Mouse (Mus musculus) adipocyte (in vitro differentiated cells): ENCODE data around the gene Gclm.

Experiments used
- DNase-seq: peaks from one replicate; pipeline ENCODE4 v3.0.0-alpha.2; 2016; ENCODE audit warnings: low spot score

The Gclm gene

DNA sequence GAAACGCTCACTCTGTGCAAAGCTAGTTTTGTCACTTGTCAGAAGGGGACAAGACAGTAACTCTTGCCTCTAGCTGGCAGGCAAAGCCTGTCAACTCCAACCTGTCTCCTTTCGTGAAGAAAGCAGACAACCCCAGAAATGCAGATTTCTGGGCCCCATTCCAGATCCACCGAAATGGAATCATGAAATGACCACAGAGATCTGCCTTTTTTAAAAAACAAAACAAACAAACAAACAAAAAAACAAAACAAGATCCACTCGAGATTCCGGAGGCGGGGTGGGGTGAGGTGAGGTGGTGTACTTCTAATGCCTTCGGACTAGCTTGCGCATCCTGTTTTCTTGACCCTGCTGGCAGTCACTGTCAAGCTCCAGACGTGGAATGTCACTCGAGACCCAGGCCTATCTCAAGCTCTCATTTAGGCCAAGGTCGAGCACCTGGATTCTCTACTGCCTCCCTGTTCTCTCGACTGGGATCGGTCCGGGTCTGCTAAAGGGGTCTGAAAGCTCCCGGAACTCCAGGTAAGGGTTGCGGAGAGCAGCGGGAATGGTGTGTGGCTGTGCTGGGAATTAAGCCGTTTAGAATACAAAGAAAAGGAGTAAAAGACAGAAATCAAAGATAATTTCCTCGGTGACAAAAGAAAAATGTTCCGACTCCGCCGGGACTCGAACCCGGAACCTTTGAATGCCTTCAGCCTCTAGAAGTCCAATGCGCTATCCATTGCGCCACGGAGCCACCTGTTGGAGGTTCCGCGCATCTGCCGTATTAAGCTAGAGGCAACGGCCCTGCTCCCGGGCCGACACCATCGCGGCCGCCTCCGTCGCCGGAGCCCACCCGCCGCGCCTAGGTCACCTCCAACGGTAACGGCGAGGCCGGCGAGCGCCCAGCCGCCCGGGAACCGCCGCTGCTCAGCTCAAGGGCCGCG is 47.2 kb downstream of the Gclm start:
- peak; percentile 92 for DNase-seq

- DNase-seq, result peak; percentile 81
Observed at GRCm38 (mm10) chr3:122293223-122293953, 48.0 kb downstream of the Gclm start.

DNA sequence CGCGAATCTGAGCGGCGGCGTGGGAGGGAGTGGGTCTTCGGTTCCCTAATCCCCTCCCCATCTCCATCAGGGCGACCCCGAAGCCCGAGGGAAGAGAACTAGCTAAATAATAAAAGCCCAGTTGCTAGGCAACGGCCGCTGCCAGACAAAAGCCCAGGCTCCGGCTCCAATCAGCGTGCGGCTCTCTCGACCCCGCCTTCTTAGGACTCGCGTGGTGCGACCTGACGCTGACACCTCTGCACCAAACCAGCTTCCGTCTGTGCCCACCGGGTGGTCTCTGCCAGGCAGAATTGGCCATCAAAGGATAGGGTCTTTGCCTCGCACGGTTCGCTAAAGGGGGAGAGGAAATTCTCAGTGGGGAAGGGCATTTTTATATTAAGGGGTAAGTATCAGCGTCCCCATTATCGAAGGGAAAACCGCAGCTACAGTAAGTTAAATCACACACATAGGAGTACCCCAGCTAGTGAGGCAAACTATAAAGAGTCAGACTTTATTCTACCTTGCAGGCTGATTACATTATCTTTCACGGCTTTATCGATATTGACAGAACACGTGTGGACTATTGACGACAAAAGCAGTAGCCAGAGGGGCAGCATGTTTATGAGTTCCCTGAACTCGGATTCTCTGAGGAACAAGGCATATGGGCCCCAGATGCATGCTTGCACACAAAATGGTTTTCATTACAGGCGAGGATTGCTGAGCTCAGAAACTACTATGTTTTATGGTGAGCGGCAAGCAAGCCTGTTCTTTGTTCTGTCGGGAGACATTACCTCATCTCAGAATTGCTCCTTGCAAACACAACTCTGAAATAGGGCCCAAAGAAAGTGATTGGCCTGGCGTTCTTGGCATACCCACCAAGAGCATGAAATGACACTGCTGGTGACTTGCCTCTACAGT is 48.8 kb downstream of the Gclm start, which contains the start of gene Bcar3:
Gene Bcar3 (plus strand): TSS at position 183 of the 897 bp plus-strand sequence.
- peak; percentile 95 for DNase-seq

DNA sequence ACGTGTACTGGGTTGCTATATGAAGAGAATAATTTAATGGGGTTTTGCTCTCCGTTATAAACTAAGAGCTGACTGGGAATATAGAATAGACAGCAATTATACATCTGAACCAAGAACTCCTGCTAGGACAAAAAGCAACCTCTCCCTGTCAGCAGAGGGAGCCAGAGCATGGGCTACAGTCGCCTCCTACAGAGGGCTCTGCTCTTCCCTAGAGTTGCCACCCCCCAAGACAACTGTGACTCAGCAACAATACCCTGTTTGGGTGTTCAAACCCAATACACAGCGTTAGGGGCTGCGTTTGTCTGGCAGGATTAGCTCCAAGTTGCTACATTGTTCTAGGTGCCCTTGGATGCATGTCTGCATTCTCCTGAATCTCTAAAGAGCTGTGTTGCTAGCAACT is 50.2 kb downstream of the Gclm start:
- DNase-seq, result peak; percentile 85

DNA sequence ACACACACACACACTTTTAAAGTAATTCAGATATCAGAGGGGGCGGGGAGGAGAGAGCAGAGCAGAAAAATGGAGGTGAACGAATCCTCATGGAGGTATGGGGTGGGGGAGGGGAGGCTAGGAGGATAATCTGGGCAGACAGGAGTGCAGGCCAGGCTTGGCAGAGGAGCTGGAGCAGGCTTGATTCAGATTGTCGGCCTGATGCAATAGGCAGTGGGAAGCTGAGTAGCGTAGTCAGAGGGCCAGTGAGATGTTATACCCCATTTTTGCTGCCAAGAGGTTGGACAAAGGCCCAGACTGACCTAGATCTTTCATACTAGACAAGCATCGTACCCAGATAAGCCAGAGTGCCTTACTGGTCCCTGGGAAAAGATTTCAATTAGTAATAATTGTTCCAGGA is 51.6 kb downstream of the Gclm start:
- DNase-seq, result peak; percentile 88

DNA sequence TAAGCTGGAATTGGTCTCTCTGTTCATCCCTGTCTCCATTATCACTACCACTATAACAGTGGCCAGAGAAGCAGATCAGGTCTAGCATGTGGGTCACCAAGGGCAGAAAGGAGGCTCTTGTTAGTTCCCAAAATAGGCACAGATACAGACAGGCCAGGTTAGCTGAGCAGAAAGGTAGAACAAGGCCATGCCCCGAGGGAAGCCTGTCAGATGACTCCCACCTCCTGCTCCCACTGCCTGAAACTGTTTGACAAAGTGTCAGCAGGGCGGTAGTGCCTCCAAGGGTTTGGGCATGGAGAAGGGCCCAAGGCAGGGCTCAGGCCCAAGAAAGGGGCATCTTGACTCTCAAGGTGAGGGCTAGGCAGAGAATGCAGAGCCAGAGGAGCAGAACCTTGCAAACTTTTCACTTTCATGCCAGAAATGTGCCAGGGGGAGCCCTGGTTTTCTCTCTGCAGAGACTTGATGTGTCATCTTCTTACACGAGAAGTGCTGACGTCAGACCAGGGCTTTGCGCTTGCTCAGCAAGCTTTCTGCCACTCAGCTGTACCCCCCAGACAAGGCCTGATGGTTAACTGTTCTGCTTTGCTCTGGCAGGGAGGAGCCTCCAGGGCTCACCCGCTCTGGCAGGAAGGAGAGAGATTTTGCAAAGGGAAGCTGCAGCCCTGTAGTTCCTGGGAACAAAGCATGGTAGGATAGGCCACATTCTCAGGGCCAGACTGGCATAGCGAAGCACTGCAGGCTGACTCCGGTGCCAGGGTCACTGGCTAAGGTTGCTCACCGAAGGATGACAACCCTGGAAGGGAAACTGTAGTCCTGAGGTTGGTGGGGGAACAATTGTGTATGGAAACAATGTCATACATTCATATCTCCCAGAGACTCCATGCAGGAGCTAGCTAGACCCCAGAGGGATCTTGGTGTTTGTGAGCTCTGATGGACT is 55.9 kb downstream of the Gclm start:
- DNase-seq, result no peak

DNA sequence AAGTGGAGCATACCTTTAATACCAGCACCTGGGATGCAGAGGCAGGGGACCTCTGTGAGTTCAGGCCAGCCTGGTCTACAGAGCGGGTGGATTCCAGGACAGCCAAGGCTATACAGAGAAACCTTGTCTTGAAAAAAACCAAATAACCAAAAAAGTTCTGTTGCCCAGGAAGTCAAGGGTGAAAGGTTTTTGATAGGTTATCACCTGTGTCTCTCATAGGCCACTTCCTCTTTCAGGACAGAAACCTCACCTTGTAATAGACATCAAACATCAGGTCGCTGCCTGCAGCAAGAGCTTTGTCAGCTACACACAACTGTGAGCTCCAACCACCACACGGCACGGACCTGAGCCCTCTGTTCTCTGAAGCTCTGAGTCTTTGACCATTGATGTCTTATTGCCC is 59.2 kb downstream of the Gclm start:
- DNase-seq, result no peak

DNA sequence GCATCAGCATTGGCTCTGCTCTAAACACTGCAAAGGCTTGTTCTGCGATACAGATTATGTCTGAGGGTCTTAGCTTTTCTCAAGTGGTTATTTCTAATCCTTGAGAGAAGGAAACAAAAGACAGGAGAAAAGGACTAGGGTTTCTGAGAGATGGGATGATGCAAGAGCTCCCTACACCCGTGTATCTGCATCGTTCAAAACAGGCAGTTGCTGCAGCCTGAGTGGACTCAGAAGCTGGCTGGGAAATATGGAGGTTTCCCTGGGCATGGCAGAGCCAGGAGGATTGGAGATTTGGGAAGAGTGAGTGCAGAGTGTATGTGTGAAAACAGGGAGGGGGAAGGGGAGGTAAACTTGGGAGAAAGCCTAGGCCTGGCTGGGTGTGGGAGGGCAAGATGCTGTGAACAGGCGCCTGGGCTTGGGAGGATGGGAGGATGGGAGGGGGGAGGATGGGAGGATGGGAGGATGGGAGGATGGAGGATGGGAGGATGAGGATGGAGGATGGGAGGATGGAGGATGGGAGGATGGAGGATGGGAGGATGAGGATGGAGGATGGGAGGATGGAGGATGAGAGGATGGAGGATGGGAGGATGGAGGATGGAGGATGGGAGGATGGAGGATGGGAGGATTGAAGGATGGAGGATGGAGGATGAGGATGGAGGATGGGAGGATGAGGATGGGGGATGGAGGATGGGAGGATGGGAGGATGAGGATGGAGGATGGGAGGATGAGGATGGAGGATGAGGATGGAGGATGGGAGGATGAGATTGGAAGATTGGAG is 62.7 kb downstream of the Gclm start:
- no peak for DNase-seq

- no peak for DNase-seq
Observed at GRCm38 (mm10) chr3:122308981-122309380, 63.6 kb downstream of the Gclm start.

DNA sequence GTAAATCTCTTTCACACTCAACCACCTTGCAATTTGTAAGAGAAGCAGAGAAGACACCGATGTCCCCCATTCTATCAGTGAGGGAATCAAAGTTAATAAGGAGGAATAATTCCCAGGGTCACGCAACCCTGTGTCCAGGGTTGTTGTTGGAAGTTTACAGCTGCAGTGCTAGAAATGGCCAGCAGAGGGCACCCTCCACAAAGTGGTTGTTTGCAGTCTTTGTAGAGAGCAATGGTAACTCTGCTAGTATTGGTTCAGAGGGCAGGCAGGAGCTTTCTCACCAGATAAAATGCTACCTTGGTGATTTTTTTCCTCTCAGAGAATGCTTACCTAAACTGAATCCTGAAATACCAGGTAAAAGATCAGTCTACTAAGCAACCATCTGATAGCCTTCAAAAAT is 66.7 kb downstream of the Gclm start:
- DNase-seq, result peak; percentile 92

GRCm38 (mm10) chr3:122312936-122313629 is 67.7 kb downstream of the Gclm start:
- DNase-seq, result peak; percentile 63

DNA sequence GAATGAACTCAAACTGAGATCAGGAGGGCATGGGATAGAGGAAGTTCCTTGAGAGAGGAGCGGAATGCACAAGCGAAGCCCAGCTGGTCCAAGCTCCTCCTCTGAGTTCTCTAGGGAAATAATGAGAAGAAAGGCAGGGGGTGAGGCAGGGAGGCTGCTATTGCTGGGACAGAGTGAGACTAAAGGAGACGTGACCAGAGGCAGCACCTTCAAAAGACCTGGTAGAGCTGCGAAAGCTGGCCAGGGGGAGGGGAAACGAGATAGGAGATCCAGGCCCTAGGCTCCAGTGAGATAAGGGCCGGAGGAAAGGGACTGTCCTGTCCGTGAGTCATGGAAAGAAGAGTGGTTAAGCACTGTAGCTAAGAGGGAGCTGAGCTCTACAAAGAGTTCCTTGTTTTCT is 68.6 kb downstream of the Gclm start:
- no peak for DNase-seq

DNA sequence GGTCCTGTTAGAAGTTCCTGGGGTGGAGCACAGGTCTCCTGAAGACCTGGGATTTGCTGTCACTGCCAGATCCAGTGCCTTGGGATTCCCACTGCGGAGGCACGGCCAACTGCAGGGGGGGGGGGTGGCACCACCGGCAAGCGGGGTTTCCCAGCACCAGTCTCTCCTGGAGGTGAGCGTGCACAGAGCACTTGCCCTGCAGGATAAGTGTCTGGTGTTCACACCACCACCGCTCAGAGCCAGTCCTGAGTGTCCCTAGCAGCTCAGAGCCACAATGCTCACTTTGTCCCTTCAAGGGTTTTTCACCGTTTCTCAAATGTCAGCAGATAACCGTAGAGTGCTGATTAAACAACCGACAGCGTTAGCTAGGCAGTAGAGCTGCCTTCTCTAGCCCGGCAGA is 71.3 kb downstream of the Gclm start:
- DNase-seq, result no peak

- DNase-seq, result peak; percentile 82
Observed at GRCm38 (mm10) chr3:122317339-122317738, 72.0 kb downstream of the Gclm start.
